Mouse (Mus musculus): Measurements from ENCODE around the gene Adam15.

- TF ChIP-seq EP300 (IDR thresholded peaks at IDR 0.05; ENCODE audit: low read depth in 1 of 2, low read length in 2 of 2): no peak
- TF ChIP-seq USF1 (IDR thresholded peaks at IDR 0.05; ENCODE audit: low read depth, low read length): no peak
- no peak for TF ChIP-seq CTCF (IDR thresholded peaks at IDR 0.05 in 2 of 3, conservative IDR thresholded peaks at IDR 0.05 in 1 of 3; ENCODE audit: control insufficient read depth in 1 of 3, insufficient read depth in 1 of 3, low read depth in 2 of 3, low read length in 3 of 3, poor library complexity in 1 of 3, severe bottlenecking in 1 of 3)
- TF ChIP-seq TCF12 (IDR thresholded peaks at IDR 0.05; ENCODE audit: low read depth, low read length): no peak
- no peak for TF ChIP-seq TAL1 (IDR thresholded peaks at IDR 0.05; ENCODE audit: low read length)
- no peak for TF ChIP-seq UBTF (IDR thresholded peaks at IDR 0.05; ENCODE audit: borderline replicate concordance, insufficient read depth, low read depth, low read length)
- no peak for TF ChIP-seq POLR2A (IDR thresholded peaks at IDR 0.05; ENCODE audit: control insufficient read depth in 1 of 2, insufficient read depth in 1 of 2, low read depth in 1 of 2, low read length in 2 of 2, poor library complexity in 1 of 2)
- no peak for TF ChIP-seq KAT2A (conservative IDR thresholded peaks at IDR 0.05; ENCODE audit: low read depth, low read length)
- TF ChIP-seq CHD2 (IDR thresholded peaks at IDR 0.05; ENCODE audit: low read length): no peak
- TF ChIP-seq RAD21 (IDR thresholded peaks at IDR 0.05; ENCODE audit: low read depth, low read length): no peak
- no peak for TF ChIP-seq MAX (IDR thresholded peaks at IDR 0.05; ENCODE audit: low read length)
- no peak for TF ChIP-seq RCOR1 (IDR thresholded peaks at IDR 0.05; ENCODE audit: low read depth, low read length)
- TF ChIP-seq SIN3A (IDR thresholded peaks at IDR 0.05; ENCODE audit: low read length): no peak
Observed at GRCm38 (mm10) chr3:89381233-89381632, 31.4 kb upstream of the Adam15 start.

Data from MEL (cell line).